Mouse (Mus musculus) testis, postnatal 10 days (tissue): Measurements from ENCODE around the gene Fam206a.

Experiments
- DNase-seq: peaks from one replicate; pipeline ENCODE4 v3.0.0; 2021; ENCODE audit warnings: low spot score

Gene Fam206a

DNA sequence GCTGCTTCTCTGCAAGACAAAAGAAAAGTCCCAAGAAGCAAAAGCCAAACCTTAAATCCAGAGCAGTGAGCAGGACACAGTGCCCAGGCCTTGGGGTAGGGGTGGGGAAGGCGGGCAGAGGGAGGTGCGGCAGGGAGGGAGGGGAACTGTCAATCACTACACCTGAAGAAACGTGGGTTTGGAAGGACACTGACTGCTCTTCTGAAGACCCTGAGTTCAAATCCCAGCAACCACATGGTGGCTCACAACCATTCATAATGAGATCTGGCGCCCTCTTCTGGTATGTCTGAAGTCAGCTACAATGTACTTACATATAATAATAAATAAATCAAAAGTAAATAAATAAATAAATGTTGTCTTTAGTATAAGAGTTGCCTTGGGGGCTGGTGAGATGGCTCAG lies 42.8 kb downstream of the Fam206a start:
- no peak for DNase-seq

DNA sequence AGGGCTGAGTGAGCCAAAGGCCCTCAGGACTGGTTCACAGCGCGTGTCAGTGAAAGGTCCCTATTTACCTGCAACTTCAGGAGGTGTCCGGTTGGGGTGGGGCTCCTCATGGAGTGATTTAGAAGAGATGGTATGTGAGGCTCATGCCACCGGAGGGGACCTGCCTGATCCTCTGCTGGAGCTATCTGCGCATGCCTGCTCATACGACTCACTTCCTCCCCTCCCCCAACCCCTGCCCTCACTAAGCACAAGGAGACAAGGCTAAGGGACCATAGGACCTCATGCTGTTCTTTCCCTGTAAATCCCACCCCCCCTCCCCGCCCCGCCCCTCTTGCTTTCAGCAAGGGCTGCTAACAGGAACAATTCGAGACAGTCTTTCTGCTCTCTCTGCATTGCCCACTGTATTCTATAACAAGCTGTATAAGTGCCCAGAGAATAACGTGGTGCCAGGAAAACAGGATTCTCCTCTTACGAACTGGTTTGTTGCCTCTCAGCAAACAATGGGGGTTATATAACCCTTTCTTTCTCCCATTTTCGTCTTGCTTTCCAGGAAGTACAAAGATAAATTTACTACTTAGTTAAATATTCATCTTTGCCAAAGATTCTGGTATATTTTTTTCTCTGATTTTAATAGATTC lies 43.9 kb downstream of the Fam206a start:
- DNase-seq: no peak

DNA sequence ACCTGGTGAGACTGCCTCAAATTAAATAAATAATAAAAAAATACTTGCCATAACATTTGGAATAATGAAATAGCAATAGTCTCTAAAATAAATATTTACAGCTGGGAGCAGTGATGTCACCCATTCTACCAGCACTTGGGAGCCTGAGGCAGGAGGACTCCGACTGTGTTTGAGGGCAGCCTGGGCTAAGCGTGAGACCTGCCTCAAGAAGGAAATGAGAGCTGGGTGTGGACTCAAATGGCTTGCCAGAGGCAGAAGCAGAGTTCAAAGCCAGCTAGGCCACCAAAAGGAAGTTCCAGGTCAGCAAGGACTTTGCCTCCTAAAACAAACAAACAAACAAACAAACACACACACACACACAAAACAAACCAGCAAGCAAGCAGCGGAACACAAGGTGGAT lies 45.3 kb downstream of the Fam206a start:
- DNase-seq: no peak

DNA sequence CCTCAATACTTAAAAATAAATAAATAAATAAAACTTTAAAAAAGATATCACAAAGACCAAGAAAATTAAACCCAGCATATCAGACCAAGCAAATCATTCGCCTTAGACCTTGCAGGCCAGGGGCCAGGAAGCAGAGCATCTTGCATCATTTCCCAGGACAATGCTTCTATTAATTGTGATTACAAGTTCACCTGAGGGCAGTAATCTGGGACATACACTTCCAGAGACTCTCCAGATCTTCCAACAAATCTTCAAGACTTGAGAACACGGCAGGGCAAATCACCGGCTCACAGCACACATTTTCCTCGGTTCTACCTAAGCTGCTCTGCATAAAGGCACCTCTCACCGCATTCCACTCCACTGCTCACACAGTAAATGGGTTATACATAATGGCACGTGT lies 45.9 kb downstream of the Fam206a start:
- no peak for DNase-seq

DNA sequence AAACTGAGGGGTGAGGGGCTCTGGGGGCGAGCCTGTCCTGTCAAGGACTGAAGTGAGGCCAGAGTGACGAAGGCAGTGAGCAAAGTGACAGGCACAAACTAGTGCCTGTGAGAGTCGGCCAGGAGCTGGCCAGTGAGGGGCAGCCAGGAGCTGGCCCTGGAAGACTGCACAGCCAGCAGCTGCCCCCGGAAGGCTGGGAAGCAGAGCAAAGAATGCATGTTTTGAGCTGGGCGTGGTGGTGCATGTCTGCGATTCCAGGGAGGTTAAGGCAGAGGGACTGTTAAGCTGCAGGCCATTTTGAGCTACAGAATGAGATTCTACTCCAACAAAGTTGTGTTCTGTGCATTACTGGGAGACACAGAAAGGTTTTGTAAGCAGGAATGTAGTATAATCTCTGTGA lies 48.6 kb downstream of the Fam206a start:
- DNase-seq: no peak

DNA sequence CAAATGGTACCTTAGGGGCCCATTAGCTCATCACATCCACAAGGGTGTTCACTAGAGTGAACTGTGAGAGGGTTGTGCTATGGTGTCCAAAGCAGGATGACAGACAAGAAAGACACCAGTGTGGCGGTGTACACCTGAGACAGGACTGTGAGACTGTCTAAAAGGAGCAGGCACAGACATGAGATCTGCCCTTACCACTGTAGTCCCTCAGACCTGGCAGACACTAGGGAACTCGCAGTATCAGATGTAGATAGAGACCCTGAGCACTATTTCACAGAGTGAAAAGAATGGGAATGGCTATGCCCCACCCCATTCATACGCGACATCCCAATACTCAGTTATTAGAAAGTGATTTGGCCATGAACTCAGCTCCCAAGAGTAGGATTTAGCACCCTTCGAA lies 53.8 kb downstream of the Fam206a start:
- no peak for DNase-seq

DNA sequence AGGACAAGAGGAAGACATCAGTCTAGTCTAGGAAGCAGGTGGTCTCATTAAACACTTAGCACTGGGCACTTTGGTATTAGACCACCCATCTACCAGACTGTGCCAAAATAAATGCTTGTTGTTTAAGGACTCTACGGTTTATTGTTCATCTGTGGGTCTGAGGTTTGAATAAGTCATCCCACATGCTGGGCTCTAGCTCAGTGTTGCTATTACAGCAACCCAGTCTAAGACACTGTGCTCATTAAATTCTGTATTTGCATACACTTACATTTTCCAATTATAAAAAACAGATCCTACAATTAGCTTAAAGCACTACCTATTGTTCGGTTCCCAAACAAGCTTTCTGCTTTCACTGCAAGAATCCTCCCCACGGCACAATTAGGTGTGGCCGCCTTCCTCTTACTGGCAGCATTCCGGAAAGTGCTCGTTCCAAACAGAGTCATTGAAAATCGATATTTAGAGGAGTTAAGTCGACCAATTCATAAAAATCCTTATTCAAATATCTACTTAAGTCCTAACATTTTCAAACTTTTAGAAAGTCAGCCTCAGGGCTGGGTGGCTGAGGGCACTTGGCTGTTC lies 54.3 kb downstream of the Fam206a start:
- DNase-seq: no peak

DNA sequence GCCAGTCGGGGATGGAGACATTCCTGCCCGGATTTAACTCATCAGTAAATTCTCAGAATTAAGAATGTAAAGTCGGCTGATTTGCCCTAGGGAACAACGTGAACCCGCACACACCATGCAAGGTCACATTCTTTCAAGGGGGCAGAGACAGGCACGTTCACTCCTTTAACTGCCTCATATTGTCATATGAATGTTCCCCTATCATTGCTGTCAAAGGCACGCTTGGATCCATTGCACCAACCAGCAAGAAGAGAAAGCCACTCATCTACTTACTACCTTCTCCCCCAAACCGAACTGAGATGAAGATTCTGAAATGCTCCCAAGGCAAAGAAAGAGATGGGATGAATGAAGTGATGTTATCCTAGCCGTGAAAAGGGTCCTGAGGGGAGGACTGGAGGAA lies 56.6 kb downstream of the Fam206a start:
- DNase-seq: no peak
